Mouse (Mus musculus) G1E (cell line): ENCODE results near the gene Tifa. TPM values are rescaled to one million over a fixed set of nuclear protein-coding genes. Genes with fewer than 3 reads are reported as not detected.

Experiments
- ATAC-seq: 2 replicates; pipeline ENCODE4 v1.8.0; 2016; ENCODE audit warnings: mild to moderate bottlenecking; ENCODE audit not compliant: insufficient number of reproducible peaks, poor library complexity, low FRiP score, severe bottlenecking; ENCODE audit errors: extremely low read depth
- DNase-seq: peaks from one replicate; pipeline ENCODE4 v3.0.0; 2012; ENCODE audit warnings: low spot score
- H3K27me3 ChIP-seq: 2 replicates; pipeline ENCODE4 v1.6.1; 2012; ENCODE audit warnings: mild to moderate bottlenecking, low read length, inconsistent platforms; ENCODE audit not compliant: insufficient read depth
- H3K36me3 ChIP-seq: replicated peaks from 2 replicates; pipeline ENCODE3; 2012; ENCODE audit warnings: mild to moderate bottlenecking, inconsistent platforms
- H3K4me1 ChIP-seq: 2 replicates; pipeline ENCODE4 v1.6.1; 2012; ENCODE audit warnings: low read depth, low read length, inconsistent platforms, mixed read lengths; ENCODE audit not compliant: insufficient read depth
- H3K4me3 ChIP-seq: 2 replicates; pipeline ENCODE4 v1.5.1; 2012; ENCODE audit warnings: low read depth, mild to moderate bottlenecking, inconsistent platforms, low read length, moderate library complexity, mixed read lengths
- H3K9me3 ChIP-seq: replicated peaks from 2 replicates; pipeline ENCODE4 v1.6.1; 2012; ENCODE audit warnings: inconsistent platforms
- CTCF ChIP-seq: IDR thresholded peaks from 2 replicates; pipeline ENCODE4 v1.5.1; 2012; ENCODE audit warnings: low read depth, low read length, inconsistent platforms, mixed read lengths
- GATA1 ChIP-seq: IDR thresholded peaks from 2 replicates; pipeline ENCODE4 v1.6.1; 2012; ENCODE audit warnings: borderline replicate concordance, low read length, inconsistent platforms, mixed read lengths
- GATA2 ChIP-seq: IDR thresholded peaks from 2 replicates; pipeline ENCODE4 v1.6.1; 2012; ENCODE audit warnings: low read depth, low read length, inconsistent platforms, borderline replicate concordance
- POLR2AphosphoS5 ChIP-seq: IDR thresholded peaks from 2 replicates; pipeline ENCODE4 v1.6.1; 2012; ENCODE audit warnings: low read depth, low read length, inconsistent platforms; ENCODE audit not compliant: insufficient replicate concordance
- TAL1 ChIP-seq: conservative IDR thresholded peaks from 2 replicates; pipeline ENCODE4 v1.6.1; 2012; ENCODE audit warnings: low read depth, low read length, inconsistent platforms, mixed read lengths
- polyA plus RNA-seq: library from polyadenylated mRNA; stranded (reverse); fragments of >175 nt; gene quantifications from 2 replicates; pipeline ENCODE4 v1.2.3, GENCODE M21; 2012
- total RNA-seq, 2 experiments: library from RNA; stranded (forward) in 1 of 2; stranded (reverse) in 1 of 2; fragments of 200-1000 nt in 1 of 2; fragments of >200 nt in 1 of 2; fragmentation: Nextera tagmentation in 1 of 2; gene quantifications; 2 replicates each; pipeline ENCODE4 v1.2.3; 2014 to 2017

Tifa gene
- total and polyA plus RNA-seq, 3 experiments, result 7.4 to 20.1 (median 11.5) TPM

DNA sequence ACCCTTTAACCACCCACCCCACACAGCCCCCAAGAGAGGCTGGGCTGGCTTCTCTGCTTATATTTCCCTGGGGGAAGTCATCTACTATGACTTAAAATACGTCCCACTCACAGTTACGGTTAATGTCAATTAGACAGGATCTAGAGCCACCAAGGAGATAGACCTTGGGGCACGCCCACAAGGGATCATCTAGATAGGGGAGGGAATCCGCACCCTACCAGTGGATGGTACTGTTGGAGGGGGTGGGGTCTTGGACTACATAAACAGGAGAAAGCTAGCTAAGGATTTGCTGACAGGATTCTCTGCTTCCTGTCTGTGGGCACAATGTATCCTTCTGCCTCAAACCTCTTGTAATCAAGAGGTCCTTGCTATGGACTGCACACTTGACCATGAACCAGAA lies 14.8 kb downstream of the Tifa start:
- TF ChIP-seq GATA2 (no peak), TAL1 (no peak), CTCF (no peak), POLR2AphosphoS5 (no peak), GATA1 (no peak)
- peaks cover 48% of the 10 kb centered on the region for H3K36me3 ChIP-seq
- no peaks in the 10 kb centered on the region for H3K9me3 ChIP-seq
- no peak for ATAC-seq
- H3K4me3 ChIP-seq, result no peak overlapping the region
- DNase-seq, result no peak
- H3K4me1 ChIP-seq, result no peaks in the 10 kb centered on the region
- no peaks in the 10 kb centered on the region for H3K27me3 ChIP-seq

DNA sequence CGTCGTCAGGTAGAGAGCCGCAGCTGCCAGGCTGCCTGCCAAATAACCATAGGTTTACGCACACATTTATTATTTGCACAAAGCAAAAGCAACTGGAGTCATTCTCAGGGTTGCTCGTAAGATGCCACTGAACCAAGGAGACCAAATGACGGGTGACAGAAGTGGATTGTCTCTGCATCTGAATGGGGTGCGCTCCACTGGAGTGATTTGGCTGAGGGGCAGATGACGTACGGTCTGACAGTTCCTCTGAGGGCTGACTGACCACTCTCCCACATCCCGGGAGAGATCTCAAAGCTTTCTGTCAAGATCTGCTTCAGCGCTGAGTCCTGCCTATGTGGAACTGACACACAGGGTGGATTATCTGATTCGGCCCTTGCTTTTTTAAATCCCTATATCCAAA lies 15.5 kb downstream of the Tifa start:
- no peak overlapping the region for H3K4me3 ChIP-seq
- H3K27me3 ChIP-seq, result no peaks in the 10 kb centered on the region
- ATAC-seq, result no peak
- no peak for TF ChIP-seq GATA1
- no peak for TF ChIP-seq GATA2
- TF ChIP-seq CTCF, result no peak
- no peak for TF ChIP-seq POLR2AphosphoS5
- TF ChIP-seq TAL1, result no peak
- peaks cover 55% of the 10 kb centered on the region for H3K36me3 ChIP-seq
- no peaks in the 10 kb centered on the region for H3K4me1 ChIP-seq
- DNase-seq, result no peak
- no peaks in the 10 kb centered on the region for H3K9me3 ChIP-seq

DNA sequence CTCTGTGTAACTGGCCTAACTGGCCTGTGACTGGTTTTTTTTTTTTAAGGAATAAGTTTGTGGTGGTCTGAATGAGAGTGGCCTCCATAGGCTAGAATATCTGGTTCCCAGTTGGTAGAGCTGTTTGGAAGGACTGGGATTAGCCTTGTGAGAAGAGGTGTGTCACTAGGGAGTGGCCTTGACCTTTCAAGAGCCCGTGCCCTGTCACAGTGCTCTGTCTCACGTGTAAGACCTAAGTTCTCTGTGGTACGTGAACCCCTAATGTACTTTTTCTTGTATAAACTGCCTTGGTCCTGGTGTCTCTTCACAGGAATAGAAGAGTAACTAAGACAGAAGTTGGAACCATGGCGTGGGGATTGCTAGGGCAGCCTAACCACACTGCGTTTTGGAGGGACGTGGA lies 16.4 kb downstream of the Tifa start:
- H3K4me1 ChIP-seq, result no peaks in the 10 kb centered on the region
- no peak for TF ChIP-seq GATA1
- TF ChIP-seq GATA2, result no peak
- TF ChIP-seq CTCF, result no peak
- no peak for TF ChIP-seq POLR2AphosphoS5
- no peak for TF ChIP-seq TAL1
- H3K27me3 ChIP-seq, result no peaks in the 10 kb centered on the region
- no peaks in the 10 kb centered on the region for H3K9me3 ChIP-seq
- peaks cover 62% of the 10 kb centered on the region for H3K36me3 ChIP-seq
- DNase-seq (no peak), ATAC-seq (no peak)
- H3K4me3 ChIP-seq, result no peak overlapping the region

DNA sequence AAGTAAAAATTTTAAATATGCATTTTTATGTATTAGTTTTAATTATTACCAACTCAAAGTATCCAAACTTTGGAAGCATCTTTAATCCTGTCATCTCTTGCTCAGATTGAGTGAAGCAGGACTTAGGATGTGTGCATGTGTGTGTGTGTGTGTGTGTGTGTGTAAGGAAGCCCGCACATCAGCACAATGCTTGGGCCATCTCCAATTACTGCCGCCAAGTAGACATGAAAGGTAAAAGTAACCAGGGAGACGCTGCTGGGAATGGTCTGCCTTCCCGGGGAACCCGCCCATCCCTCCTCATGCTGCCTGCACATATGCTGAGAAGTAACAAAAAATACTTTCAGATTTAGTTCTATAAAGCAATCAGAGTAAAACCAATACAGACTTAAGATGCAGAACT lies 18.2 kb downstream of the Tifa start:
- Histone ChIP-seq H3K4me3 (no peak overlapping the region), H3K36me3 (peaks cover 78% of the 10 kb centered on the region), H3K27me3 (no peaks in the 10 kb centered on the region), H3K4me1 (no peaks in the 10 kb centered on the region), H3K9me3 (no peaks in the 10 kb centered on the region)
- DNase-seq (no peak), ATAC-seq (no peak)
- TF ChIP-seq POLR2AphosphoS5 (no peak), TAL1 (no peak), CTCF (no peak), GATA1 (no peak), GATA2 (no peak)

DNA sequence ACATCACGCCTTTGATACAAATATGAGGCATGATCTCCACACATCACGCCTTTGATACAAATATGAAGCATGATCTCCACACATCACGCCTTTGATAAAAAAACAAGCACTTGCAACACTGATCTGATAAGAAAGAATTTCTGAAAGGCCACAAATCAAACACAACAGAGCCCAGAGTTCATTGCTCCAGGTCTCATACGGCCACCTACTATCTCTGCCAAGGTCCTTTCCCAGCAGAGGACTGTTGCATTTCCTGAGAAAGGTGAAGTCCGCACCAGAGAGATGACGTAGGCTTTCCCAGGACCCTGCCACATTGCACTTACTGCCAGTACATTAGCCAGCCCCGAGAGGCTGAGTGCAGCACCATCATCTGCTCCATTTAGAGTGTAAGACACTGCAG lies 19.5 kb downstream of the Tifa start:
- ATAC-seq, result no peak
- peaks cover 90% of the 10 kb centered on the region for H3K36me3 ChIP-seq
- TF ChIP-seq CTCF, result no peak
- no peak for TF ChIP-seq GATA1
- TF ChIP-seq POLR2AphosphoS5, result no peak
- no peak for TF ChIP-seq GATA2
- no peak for TF ChIP-seq TAL1
- no peaks in the 10 kb centered on the region for H3K9me3 ChIP-seq
- DNase-seq, result no peak
- no peak overlapping the region for H3K4me3 ChIP-seq
- H3K4me1 ChIP-seq, result no peaks in the 10 kb centered on the region
- no peaks in the 10 kb centered on the region for H3K27me3 ChIP-seq

DNA sequence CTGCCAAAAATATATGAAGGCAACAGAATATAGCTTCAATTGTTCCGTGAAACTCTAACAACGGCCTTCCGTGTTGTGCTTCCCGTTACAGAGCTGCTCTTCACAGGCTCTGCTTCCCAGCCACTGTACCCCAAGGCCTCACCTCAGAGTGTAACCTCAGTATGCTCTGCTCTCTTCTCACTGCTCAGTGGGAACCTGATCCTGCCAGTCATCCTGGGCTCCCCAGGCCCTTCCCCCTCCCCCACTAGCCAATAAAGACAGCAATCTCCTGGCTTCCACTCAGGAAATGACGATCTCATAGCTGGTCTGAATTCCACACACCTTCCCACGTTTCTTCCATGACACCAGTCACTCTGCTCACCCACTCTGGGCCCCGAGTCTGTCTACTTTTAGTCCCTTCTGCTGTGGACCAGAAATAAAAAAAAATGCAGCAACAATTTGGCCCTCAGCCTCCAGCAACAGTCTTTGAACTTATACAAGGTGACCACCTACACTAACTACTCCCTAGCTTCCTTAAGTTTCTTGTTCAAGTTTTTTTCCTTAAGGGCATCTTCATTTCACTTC lies 27.6 kb downstream of the Tifa start:
- TF ChIP-seq TAL1, result no peak
- TF ChIP-seq CTCF, result no peak
- no peak for TF ChIP-seq GATA1
- TF ChIP-seq POLR2AphosphoS5, result no peak
- TF ChIP-seq GATA2, result no peak
- Histone ChIP-seq H3K36me3 (peaks cover 83% of the 10 kb centered on the region), H3K4me3 (no peak overlapping the region), H3K9me3 (no peaks in the 10 kb centered on the region), H3K27me3 (no peaks in the 10 kb centered on the region), H3K4me1 (peaks cover 9% of the 10 kb centered on the region)
- ATAC-seq (no peak), DNase-seq (no peak)
